Mouse (Mus musculus) CD4-positive naive resting alpha-beta T cell, adult 57 days (primary cell): ENCODE data around the gene Parp8. TPM values are rescaled to one million over a fixed set of nuclear protein-coding genes. Genes with fewer than 3 reads are reported as not detected.

Source experiments
- total RNA-seq: library from RNA; stranded (reverse); gene quantifications from one replicate; pipeline ENCODE4 v1.2.4, GENCODE M21; 2023

Parp8 gene
- 77.0 TPM for total RNA-seq

GRCm38 (mm10) chr13:117025226-117026067, at the start of gene Parp8:
Gene Parp8, minus strand, starts transcription at chr13:117025537.

Other genes starting within 250 kb of the Parp8 start
- 575 TPM for gene Emb, start 183.0 kb upstream of the Parp8 start, total RNA-seq
- 2.7 TPM for gene Gm17509, start 195.5 kb upstream of the Parp8 start, total RNA-seq